8 mouse cellular contexts compared by ENCODE assay signal in genomic region chr9:50767531-50768106, GRCm38 (mm10). TPM values are rescaled to one million over a fixed set of nuclear protein-coding genes. Genes with fewer than 3 reads are reported as not detected.
A peak's percentile ranks its signal among the peaks of the same experiment; 100 is the strongest.
DNase-seq lines count a peak whose midpoint lies in the region; ATAC-seq and TF ChIP-seq lines count a peak whose summit lies in the region.

No protein-coding gene starts in this region.

- H3K9me3 ChIP-seq in midbrain, postnatal 0 days (ENCODE audit: low read length): no peaks in the 10 kb centered on the region

- H3K4me3 ChIP-seq in midbrain, postnatal 0 days (ENCODE audit: low read depth, low read length): peak overlapping the region; percentile 55

- TF ChIP-seq CTCF in midbrain, postnatal 0 days (IDR thresholded peaks at IDR 0.05): no peak

- peak overlapping the region; percentile 83 for H3K4me2 ChIP-seq in midbrain, postnatal 0 days (ENCODE audit: low read depth, low read length, poor library complexity, severe bottlenecking)

- H3K9ac ChIP-seq in midbrain, postnatal 0 days (replicated peaks; ENCODE audit: low read length, poor library complexity, severe bottlenecking): peak overlapping the region; percentile 60

- H3K27me3 ChIP-seq in midbrain, postnatal 0 days (ENCODE audit: insufficient read depth, low read length): no peaks in the 10 kb centered on the region

- 5% methylated on average over 17 of the region's 17 CpGs for WGBS in midbrain, postnatal 0 days

- H3K36me3 ChIP-seq in midbrain, postnatal 0 days (ENCODE audit: insufficient read depth, low read length): no peaks in the 10 kb centered on the region; the same call in 1 of the 2 replicates

- 0 out of 2 replicates have a peak, but pooled peaks have one; percentile 21 for ATAC-seq in cerebellum, adult (ENCODE audit: insufficient number of reproducible peaks, low FRiP score, low TSS enrichment)
- ATAC-seq in inflammation-experienced regulatory T-cells, adult 6 months: peak; percentile 1
- peak; percentile 61 for ATAC-seq in midbrain, postnatal 0 days (ENCODE audit: low FRiP score)

- no peaks in the 10 kb centered on the region for H3K4me1 ChIP-seq in midbrain, postnatal 0 days (ENCODE audit: insufficient read depth, low read length)

- no peak for DNase-seq in cerebellum, adult 11 months
- peak; percentile 24 to 31 for DNase-seq in spleen, postnatal 10 days (ENCODE audit: low spot score in 2 of 2)
- no peak for DNase-seq in spleen, postnatal 4 days (ENCODE audit: low spot score in 2 of 2)
- DNase-seq in midbrain, postnatal 0 days (ENCODE audit: low spot score): no peak
- no peak for DNase-seq in embryo, embryonic 10 days (ENCODE audit: low spot score)
- no peak for DNase-seq in layer of hippocampus, adult 11-12 months (ENCODE audit: low spot score)

- peak overlapping the region; percentile 81 for H3K27ac ChIP-seq in midbrain, postnatal 0 days (ENCODE audit: low read depth, low read length)

RNA-seq across cellular contexts. Expression of gene Fdxacb1, which starts 0.4 kb away (rescaled TPM):
- 10 to 100 TPM in 2 of 3 experiments, 1 to 10 TPM in 1; 9.9 to 11.1 (median 10.3) TPM for polyA plus RNA-seq in inflammation-experienced regulatory T-cells, adult 6 months (2017; shearing (Covaris generic))
- 9.7 and 14.1 TPM in 2 replicates for total RNA-seq in midbrain, postnatal 0 days (2014; rRNA removed)
- 9.2 and 13.1 TPM in 2 replicates for polyA plus RNA-seq in midbrain, postnatal 0 days (2015; fragmentation: Nextera tagmentation; extraction: Ambion mirVana)

RNA-seq across cellular contexts. Expression of gene Alg9, which starts 7.2 kb away (rescaled TPM):
- polyA plus RNA-seq in inflammation-experienced regulatory T-cells, adult 6 months (2017; shearing (Covaris generic)): 1 to 10 TPM; 7.2 to 9.4 (median 8.8) TPM
- 97.6 and 106 TPM in 2 replicates for total RNA-seq in midbrain, postnatal 0 days (2014; rRNA removed)
- 51.4 and 57.3 TPM in 2 replicates for polyA plus RNA-seq in midbrain, postnatal 0 days (2015; fragmentation: Nextera tagmentation; extraction: Ambion mirVana)

RNA-seq across cellular contexts. Expression of gene 1110032A03Rik, which starts 7.7 kb away (rescaled TPM):
- 10 to 100 TPM in 2 of 3 experiments, 1 to 10 TPM in 1; 6.9 to 23.3 (median 16.9) TPM for polyA plus RNA-seq in inflammation-experienced regulatory T-cells, adult 6 months (2017; shearing (Covaris generic))
- total RNA-seq in midbrain, postnatal 0 days (2014; rRNA removed): 29.0 and 33.0 TPM in 2 replicates
- polyA plus RNA-seq in midbrain, postnatal 0 days (2015; fragmentation: Nextera tagmentation; extraction: Ambion mirVana): 59.6 and 60.7 TPM in 2 replicates

RNA-seq across cellular contexts. Expression of gene Hspb2, which starts 15.5 kb away (rescaled TPM):
- polyA plus RNA-seq in inflammation-experienced regulatory T-cells, adult 6 months (2017; shearing (Covaris generic)): not detected
- total RNA-seq in midbrain, postnatal 0 days (2014; rRNA removed): 1.1 and 5.2 TPM in 2 replicates
- polyA plus RNA-seq in midbrain, postnatal 0 days (2015; fragmentation: Nextera tagmentation; extraction: Ambion mirVana): 2.5 and 2.6 TPM in 2 replicates

RNA-seq across cellular contexts. Expression of gene Cryab, which starts 16.5 kb away (rescaled TPM):
- polyA plus RNA-seq in inflammation-experienced regulatory T-cells, adult 6 months (2017; shearing (Covaris generic)): 1 to 10 TPM in 2 of 3 experiments, not detected in 1; 1.7 to 1.9 TPM
- total RNA-seq in midbrain, postnatal 0 days (2014; rRNA removed): 6.2 and 11.3 TPM in 2 replicates
- polyA plus RNA-seq in midbrain, postnatal 0 days (2015; fragmentation: Nextera tagmentation; extraction: Ambion mirVana): 18.7 and 19.7 TPM in 2 replicates

Comparison
In these comparisons a context has a peak if more than half of its experiments do, and no peak if none do; other contexts are left out.
1. DNase-seq: peak in spleen, postnatal 10 days (2 of 2); none in cerebellum, adult 11 months (single experiment), spleen, postnatal 4 days (0 of 2), midbrain, postnatal 0 days (single experiment), embryo, embryonic 10 days (single experiment) and layer of hippocampus, adult 11-12 months (single experiment).
2. ATAC-seq: peak in every context shown above with its lines; median percentile 61 in midbrain, postnatal 0 days; 21 in cerebellum, adult; 1 in inflammation-experienced regulatory T-cells, adult 6 months.